Mouse (Mus musculus): Measurements from ENCODE around the gene Unc13b.
"Not testable (repeated sequence)": the region's sequence is repeated elsewhere in the genome, so short reads cannot be mapped to it uniquely, and the experiment has no call there.

Gene Unc13b

GRCm38 (mm10) chr4:43091183-43091582 is 32.4 kb downstream of the Unc13b start:
- DNase-seq (ENCODE audit: low read depth): no peak

DNA sequence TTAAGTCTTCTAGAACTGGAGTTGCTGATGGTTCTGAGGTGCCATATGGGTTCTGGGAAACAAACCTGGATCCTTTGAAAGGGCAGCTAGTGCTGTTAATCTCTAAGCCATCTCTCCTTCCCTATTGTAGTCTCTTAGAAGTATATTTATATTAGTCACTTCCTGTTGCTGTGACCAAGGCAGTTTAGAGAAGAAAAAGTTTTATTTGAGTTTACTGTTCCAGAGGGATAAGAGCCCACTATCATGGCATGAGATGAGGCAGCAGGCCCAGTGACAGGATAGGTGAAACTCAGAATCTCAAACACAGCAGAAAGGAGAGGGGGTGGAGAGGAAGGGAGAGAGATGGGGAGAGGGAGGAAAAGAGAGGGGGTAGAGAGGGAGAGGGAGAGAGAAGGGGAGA is 54.7 kb downstream of the Unc13b start:
- no peak for DNase-seq (ENCODE audit: low read depth)

GRCm38 (mm10) chr4:43114512-43114911 is 55.8 kb downstream of the Unc13b start:
- no peak for DNase-seq (ENCODE audit: low read depth)

DNA sequence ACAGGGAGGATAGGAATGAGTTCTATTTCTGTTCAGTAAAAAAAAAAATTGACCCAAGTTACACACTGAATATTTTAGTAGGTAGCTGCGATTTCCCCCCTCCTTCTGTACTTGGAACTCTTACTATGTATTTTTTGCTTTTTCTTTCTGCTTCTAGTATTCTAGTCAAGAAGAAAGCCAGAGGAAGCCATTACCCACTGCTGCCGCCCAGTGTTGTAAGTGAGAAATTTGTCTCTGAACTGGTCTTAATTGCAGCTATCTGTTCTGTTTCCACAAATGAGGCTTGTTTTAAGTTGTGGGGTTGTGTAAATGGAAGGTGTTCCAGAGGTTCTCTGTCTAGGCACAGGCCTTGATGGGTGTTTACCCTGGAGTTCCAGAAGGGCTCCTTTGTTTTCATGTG is 56.2 kb downstream of the Unc13b start:
- peak; percentile 58 for DNase-seq (ENCODE audit: low read depth)

- peak; percentile 19 for DNase-seq (ENCODE audit: low read depth)
Observed at GRCm38 (mm10) chr4:43116249-43116648, 57.5 kb downstream of the Unc13b start.

- DNase-seq (ENCODE audit: low read depth): no peak
Observed at GRCm38 (mm10) chr4:43129750-43130149, 71.0 kb downstream of the Unc13b start.

GRCm38 (mm10) chr4:43142610-43143009 is 83.9 kb downstream of the Unc13b start:
- DNase-seq (ENCODE audit: low read depth): no peak

GRCm38 (mm10) chr4:43152413-43152812 is 93.7 kb downstream of the Unc13b start:
- DNase-seq (ENCODE audit: low read depth): not testable (repeated sequence)

DNA sequence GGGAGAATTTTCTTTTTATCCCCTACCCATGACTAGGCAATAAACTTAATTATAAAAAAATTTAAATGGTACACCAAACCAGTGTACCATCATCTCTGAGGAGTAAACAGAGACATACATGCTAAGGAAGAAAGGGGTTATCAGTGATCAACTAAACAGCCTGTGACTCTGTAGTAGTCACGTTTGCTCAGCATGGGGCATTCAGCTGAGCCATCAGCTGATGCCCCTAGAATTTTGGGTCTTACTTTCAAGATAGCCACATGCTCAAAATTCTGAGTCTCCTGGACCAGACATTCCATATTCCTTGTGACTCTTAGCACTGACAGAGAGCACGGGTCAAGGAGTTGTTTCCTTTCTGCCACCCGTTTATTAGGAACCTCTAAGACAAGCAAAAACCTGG is 101.3 kb downstream of the Unc13b start:
- no peak for DNase-seq (ENCODE audit: low read depth)

DNA sequence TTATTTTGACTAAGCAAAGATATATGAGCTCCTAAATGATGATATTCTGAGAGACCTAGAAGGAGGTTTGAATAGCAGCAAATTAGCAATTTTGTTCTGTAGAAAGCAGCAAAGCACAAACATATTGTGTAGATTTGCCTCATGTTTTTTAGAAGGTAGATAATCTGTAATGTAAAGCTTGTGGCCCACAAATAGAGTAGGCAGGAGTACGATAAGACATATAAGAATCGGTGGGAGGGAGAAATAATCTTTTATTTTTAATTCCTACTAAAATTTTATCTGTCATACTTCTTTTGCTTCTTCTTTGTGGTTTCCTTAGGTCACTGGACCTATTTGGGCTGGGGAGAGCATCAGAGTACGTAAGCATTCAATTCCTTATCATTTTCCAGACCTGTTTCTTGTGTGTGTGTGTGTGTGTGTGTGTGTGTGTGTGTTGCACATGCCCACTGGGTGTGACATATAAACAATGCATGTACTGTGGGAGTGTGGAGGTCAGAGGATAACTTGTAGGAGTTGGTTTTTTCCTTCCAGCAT is 102.4 kb downstream of the Unc13b start:
- no peak for DNase-seq (ENCODE audit: low read depth)

GRCm38 (mm10) chr4:43163205-43163604 is 104.5 kb downstream of the Unc13b start:
- DNase-seq (ENCODE audit: low read depth): no peak

- DNase-seq (ENCODE audit: low read depth): no peak
Observed at GRCm38 (mm10) chr4:43165403-43166005, 106.8 kb downstream of the Unc13b start.

DNA sequence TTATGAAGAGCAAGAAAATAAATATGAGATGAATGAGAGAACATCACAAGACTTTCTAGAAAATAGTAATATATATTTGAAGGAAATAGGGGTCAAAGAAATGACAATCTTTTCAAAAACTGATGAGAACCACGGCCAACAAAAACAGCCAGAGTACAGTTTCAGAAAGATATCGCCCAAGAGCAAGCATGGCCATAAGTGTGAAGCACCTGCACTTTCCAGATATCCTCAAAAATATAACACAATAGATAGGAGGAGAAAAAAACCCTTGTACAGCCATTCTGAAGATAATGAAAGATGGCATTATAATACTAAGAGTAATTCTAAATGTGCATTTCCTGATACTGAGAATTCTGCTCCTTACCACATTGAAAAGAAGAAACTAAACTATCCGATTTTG is 111.3 kb downstream of the Unc13b start:
- DNase-seq (ENCODE audit: low read depth): no peak

GRCm38 (mm10) chr4:43177126-43177525 is 118.4 kb downstream of the Unc13b start:
- no peak for DNase-seq (ENCODE audit: low read depth)

- no peak for DNase-seq (ENCODE audit: low read depth)
Observed at GRCm38 (mm10) chr4:43182474-43183168, 123.9 kb downstream of the Unc13b start.

DNA sequence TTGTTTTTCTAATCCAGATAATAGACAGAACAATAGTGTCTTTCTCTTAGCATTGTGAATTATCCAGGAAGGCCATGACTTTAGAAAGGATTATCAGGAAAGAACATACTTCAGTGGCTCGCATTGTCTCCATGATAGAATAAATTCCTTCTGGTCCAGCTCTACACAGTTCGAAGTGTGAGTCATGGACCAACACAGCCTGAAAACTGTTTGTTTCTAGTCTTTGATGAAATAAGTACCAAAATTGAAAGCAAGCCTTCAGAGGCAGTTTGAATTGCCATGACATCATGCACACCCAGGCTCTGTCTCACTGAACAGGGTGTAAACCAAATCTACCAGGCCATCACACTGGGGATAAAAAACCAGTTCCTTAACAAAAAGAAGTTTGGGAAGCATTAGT is 128.7 kb downstream of the Unc13b start:
- no peak for DNase-seq (ENCODE audit: low read depth)

DNA sequence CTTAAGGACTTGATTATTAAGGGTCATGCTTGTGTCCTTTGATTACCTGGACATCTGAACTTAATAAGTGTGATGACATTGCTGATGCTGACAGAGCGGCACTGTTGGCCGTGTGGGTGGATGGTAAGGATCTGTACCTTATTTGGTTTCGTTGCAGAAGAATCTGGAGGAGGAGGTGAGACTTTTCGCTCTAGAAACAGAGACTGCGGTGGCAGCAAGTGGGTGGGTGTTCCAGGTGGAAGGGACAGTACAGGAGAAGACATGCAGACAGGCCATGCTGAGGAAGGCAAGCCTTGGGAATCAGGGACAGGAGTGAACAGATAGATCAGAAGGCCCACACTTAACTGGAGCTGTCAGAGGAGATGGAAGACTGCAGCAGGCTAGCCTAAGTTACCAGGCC is 130.6 kb downstream of the Unc13b start:
- DNase-seq (ENCODE audit: low read depth): no peak

- no peak for DNase-seq (ENCODE audit: low read depth)
Observed at GRCm38 (mm10) chr4:43204946-43205345, 146.2 kb downstream of the Unc13b start.

GRCm38 (mm10) chr4:43205571-43205970 is 146.8 kb downstream of the Unc13b start:
- no peak for DNase-seq (ENCODE audit: low read depth)

- DNase-seq (ENCODE audit: low read depth): no peak
Observed at GRCm38 (mm10) chr4:43206989-43207388, 148.2 kb downstream of the Unc13b start.

DNA sequence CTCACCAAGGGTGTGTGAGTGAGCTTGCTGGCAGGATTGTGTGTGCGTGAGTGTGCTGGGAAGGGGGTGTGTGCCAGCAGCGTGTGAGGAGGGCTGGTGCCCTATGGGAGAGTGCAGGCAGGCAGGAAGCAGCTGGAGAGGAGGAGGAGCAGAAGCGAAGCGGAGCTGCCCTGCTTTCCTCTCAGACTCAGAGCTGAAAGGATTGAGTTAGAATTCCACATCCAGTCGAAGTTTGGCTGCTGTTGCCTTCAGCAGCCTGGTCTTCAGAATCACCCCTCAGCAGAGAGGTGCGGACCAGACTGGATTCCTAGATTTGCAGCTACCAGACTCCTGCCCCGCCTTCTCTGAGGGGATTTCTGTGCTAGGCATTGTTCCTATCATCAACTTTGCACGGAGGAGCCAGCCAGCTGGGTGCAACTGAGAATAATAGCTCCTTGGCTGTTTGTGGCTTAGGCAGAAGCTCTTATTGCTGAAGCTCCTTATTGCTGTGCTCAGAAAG is 150.4 kb downstream of the Unc13b start:
- no peak for DNase-seq (ENCODE audit: low read depth)

DNA sequence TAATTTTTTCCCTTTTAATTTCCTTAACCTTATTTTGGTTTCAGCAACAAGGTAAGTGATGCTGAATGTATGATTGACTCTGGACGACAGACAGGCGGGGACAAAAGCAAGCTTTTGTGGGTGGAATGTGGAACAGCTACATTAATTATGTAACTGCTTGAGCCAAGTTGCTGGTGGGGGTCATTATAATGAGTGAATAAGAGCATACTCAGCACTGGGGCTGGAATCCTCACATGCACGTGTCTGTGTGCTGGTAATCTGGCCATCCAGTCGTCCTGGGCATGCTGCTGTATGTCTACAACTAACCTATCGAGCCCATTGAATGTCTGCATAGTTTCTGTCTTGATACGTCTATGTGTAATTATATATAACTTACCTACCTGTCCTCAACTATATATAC is 150.9 kb downstream of the Unc13b start:
- DNase-seq (ENCODE audit: low read depth): no peak

GRCm38 (mm10) chr4:43216491-43216890 is 157.7 kb downstream of the Unc13b start:
- DNase-seq (ENCODE audit: low read depth): no peak

DNA sequence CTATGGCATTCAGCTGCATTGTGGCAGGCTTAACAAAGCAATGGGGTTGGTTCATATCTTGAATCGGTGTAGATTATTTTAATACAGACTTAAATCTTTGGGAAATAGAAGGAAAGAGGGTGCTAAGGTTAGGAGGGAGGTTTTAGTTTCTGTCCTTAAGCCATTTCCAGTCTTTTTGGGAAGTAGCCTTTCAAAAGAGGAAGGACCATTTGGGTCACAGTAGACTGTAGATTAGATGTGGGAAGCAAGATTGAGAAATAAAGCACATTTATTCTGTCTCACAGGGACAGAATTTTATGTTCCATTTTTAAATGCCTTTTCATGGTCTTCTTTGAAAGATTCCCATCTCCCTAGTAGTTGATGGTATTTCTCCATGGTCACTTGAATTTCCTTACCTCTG is 159.2 kb downstream of the Unc13b start:
- no peak for DNase-seq (ENCODE audit: low read depth)

All from induced T-regulatory cell, adult 2 months (primary cell).